Mouse (Mus musculus): ENCODE results near the gene Hist1h3h. TPM values are rescaled to one million over a fixed set of nuclear protein-coding genes. Genes with fewer than 3 reads are reported as not detected.

Hist1h3h gene
- total RNA-seq, 2 experiments from 2014 or later: 68.2 to 84.2 TPM

DNA sequence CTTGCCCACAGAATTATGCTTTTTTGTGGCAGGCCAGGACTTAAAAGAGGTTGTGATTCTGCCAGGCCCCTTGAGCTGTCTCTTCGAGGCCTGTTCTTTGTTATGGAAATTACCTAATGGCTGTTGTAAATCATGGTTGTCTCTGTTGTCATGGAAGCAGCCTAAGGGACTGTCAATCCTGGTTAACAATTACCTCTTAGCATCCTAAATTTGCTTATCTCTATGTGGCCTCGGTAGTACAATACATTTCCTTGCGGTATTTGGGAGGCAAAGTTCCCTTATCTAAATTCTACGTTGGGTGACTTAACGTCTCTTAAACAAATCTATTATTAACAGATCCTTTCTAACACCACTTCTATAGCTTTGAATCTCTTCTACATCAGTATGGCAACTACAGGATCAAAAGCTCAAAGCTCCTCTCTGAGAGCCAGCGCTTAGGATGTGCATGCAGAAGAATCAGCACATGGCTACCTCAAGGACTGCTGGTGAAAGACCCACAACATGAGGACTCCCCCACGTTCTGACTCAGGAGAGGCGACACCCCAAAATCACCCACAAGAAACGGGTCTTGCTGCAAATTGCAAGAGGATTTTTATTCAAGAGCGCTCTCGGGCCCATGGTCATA, 10.6 kb downstream of the Hist1h3h start:
- no peak for DNase-seq (ENCODE audit: low spot score in 2 of 2)

DNA sequence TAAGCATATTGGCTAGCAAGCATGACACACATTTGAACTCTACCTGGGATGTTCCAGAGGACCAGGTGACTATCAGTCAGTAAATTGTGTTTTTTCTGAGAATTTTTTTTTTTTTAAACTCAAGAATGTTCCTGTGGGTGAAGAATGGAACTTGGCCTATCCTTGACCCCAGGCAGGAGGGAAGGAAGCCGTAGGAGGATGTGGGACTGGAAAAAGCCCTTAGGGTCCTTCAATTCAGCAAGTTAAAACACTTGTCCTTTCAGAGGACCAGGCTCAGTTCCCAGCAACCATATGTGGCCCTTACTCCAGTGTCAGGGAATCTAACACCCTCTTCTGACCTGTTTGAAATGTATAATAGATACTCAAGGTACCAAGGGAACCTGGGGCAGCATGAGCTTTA, 12.1 kb downstream of the Hist1h3h start:
- no peak for DNase-seq (ENCODE audit: low spot score in 2 of 2)

DNA sequence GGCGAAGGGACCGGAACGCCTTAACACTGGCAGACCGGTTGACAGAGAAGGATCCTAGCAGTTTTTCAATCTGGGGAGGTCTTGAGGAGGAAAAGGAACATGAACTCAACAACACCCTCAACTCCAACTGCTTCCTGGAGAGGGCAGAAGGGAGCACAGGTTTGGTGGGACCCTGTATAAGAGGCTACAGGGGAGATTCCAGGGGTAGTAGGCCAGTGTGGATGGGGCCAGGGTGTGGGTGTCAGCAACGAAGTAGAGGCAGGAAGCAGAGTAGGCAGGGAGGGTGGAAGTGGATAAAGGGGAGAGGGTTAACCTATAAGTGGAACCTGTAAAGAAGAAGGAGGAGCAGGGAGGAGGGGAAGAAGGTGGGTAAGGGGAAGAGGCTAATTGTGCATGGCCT, 16.0 kb downstream of the Hist1h3h start:
- no peak for DNase-seq (ENCODE audit: low spot score in 2 of 2)

DNA sequence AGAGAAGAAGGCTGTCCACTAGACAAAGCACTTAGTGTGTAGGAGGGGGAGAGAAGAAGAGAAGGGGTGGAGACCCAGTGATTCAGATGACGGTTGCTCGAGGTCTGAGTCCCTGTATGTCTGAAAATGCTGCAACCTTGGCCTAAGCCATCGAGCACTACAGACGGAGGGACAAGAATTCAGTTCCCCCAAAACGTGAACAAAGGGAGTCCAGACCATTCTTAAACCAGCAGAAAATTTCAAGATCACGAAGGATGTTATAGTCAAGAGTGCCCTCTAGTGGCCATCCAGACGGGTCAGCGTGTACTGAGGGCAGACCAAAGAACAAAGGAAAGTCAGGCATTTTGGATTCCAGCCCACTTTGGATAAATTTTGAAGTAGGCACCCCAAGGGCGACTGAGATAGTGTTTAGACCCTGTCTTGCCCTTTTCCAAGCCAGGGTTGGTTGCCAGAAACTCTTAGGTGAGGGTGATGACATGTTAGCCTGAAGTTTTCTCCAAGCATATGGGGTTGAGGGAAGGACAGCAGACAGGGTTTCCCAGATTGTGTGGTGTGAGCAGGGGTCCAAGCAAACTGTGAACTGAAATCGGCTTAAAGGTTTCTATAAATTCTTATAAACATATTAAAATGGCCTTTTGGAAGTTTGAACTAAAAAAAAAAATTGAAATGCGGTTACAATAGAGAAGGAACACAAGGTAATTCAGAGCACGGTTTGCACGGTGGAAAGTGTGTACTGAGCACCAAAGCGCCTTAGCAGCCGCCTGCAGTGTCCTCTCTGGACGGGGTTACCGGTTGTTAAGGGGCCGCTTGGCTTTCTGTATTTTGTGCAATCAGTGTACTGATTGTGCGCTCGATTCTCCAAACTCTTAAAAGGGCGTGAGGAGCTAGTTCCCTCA, 16.8 kb downstream of the Hist1h3h start:
- peak; percentile 77 to 87 for DNase-seq (ENCODE audit: low spot score in 2 of 2)

DNA sequence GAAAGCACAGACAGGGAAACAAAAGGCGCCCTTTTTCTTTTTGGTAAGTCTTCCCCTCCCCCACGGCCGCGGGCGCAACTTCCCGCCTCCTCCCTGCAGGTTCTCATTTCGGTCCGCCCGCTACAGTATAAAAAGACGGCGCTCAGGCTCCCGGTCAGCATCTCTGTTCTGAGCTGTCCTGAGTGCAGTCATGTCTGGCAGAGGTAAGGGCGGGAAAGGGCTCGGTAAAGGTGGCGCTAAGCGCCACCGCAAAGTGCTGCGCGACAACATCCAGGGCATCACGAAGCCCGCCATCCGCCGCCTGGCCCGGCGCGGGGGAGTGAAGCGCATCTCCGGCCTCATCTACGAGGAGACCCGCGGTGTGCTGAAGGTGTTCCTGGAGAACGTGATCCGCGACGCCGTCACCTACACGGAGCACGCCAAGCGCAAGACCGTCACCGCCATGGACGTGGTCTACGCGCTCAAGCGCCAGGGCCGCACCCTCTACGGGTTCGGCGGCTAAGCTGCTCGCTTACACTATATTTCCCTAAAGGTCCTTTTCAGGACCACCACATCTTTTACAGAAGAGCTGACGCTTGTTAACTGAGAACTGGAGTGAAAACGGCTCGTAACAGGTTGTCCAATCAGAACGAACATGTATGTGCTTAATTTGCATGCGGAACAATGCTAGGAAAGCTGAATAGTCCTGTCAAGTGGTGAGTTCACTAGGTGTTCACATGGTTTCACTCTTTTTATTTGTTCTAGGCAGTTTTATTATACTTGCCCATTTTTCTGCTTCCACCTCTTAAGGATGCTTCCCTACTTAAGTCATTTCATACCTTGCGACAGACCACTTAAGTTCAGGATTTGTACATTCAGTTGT, 17.7 kb downstream of the Hist1h3h start, which contains the start of gene Hist1h4j:
Hist1h4j (plus strand) TSS at position 159 of the 862 bp plus-strand sequence.
- peak; percentile 68 to 76 for DNase-seq (ENCODE audit: low spot score in 2 of 2)

DNA sequence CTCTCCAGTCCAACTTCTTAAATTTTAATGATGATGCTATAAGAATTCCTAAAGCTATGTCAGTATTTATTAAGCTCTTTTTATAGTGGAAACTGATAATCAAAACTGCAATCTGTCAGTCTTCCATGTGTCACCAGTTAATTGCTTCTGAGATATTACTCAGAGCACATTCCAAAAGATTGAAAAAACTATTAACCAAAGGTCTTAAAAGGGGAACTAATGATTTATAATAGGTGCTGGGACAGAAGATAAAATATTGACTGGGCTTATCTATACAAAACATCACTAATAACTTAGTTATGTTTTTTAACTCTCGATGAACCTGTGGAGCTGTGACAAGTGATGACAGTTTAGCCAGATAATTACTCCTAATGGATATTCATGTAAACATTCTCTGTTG, 27.5 kb downstream of the Hist1h3h start:
- no peak for DNase-seq (ENCODE audit: low spot score in 2 of 2)

DNA sequence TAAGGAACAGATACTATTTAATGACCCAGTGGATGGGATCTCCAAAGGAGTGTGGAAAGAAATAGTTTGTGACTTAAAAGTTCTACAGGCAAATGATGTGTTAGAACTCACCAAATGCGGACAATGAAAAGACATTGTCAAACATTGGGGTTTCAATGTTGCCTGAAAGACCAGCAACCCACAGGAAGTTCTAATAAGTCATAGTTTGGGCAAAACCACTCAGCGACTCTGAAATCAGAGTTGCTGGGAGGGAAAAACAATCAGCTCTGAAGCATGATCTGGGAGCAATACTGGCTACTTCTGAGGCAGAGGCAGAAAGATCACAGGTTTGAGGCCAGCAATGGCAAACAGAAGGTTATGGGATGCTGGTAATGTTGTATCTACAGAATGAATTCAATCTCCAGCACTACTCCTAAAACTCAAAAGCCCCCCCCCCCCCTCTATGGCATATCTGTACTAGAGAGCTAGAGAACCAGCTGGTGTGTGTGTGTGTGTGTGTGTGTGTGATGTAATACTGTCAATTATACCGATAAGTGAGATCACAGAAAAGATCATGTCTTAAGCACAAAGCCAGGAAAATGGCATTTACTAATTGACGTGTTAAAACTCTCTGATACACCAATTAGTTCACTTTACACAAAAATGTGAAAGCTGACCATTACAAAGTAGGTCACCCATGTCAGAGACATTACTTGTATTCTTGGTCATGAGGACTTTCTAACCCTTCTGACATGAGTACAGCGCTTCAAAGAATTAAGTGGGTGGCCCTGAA, 32.1 kb downstream of the Hist1h3h start:
- no peak for DNase-seq (ENCODE audit: low spot score in 2 of 2)

DNA sequence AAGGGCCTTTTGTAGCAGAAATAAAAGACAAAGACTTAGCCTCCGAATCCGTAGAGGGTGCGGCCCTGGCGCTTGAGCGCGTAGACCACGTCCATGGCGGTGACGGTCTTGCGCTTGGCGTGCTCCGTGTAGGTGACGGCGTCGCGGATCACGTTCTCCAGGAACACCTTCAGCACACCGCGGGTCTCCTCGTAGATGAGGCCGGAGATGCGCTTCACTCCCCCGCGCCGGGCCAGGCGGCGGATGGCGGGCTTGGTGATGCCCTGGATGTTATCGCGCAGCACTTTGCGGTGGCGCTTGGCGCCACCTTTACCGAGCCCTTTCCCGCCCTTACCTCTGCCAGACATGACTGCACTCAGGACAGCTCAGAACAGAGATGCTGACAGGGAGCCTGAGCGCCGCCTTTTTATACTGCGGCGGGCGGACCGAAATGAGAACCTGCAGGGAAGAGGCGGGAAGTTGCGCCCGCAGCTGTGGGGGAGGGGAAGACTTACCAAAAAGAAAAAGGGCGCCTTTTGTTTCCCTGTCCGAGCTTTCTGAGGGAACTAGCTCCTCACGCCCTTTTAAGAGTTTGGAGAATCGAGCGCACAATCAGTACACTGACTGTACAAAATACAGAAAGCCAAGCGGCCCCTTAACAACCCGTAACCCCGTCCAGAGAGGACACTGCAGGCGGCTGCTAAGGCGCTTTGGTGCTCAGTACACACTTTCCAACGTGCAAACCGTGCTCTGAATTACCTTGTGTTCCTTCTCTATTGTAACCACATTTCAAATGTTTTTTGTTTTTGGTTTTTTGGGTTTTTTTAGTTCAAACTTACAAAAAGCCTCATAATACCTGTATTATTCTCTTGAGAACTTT, 32.9 kb downstream of the Hist1h3h start, which contains the start of gene Hist1h4k:
Hist1h4k (minus strand) TSS at position 347 of the 859 bp plus-strand sequence.
- DNase-seq (ENCODE audit: low spot score in 2 of 2): peak; percentile 89 to 92

DNA sequence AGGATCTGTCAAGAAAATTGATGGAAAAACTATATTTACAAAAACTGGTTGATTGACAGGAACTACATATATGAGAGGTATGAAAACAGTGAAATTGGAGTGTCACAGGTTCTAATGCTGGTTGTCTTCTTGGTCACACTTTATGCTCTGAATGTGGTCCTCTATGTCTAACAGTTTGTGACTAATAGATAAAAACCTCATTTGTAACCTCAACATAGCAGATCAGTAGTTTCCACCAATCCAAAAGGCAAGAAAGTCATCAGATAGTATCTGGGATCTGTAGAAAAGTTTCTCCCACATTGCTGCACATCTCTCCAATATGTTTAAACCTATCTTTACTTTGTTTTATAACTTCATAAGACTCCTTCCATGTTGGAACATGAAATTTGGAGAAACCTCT, 34.0 kb downstream of the Hist1h3h start:
- DNase-seq (ENCODE audit: low spot score in 2 of 2): no peak

DNA sequence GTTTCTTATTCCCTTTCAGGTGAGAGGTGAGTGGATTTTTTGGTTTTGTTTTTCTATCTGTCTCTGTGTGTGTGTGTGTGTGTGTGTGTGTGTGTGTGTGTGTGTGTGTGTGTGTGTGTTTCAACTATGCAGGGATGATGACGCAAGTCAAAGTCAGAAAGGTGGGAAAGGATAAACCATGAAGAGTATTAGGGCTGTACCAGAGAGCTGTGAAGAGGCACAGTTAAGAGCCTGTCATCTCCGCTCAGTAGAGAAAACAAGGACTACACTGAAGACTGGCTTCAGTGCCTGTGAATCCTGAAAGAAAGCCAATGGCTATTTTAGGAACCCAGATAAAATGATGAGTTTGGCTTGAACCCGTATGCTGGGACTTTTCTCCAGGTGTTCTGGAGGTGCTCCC, 34.4 kb downstream of the Hist1h3h start:
- no peak for DNase-seq (ENCODE audit: low spot score in 2 of 2)

DNA sequence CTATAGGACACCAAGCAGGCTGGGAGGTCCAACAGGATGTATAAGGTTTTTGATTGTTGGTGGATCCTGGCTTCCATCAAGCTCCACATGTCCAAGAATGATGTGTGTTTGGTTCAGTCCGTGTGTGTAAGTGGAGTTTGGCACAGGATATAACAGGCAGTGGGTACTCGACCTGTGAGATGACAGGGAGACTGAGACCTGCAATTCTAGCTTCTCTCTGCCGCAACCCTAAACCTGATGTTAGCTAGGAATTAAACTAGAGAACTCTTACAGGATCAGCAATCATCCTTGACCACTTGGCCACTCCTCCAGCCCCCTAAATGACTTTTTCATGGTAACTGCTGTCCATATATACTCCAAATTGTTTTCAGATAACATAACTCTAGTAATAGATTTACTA, 34.9 kb downstream of the Hist1h3h start:
- DNase-seq (ENCODE audit: low spot score in 2 of 2): no peak

DNA sequence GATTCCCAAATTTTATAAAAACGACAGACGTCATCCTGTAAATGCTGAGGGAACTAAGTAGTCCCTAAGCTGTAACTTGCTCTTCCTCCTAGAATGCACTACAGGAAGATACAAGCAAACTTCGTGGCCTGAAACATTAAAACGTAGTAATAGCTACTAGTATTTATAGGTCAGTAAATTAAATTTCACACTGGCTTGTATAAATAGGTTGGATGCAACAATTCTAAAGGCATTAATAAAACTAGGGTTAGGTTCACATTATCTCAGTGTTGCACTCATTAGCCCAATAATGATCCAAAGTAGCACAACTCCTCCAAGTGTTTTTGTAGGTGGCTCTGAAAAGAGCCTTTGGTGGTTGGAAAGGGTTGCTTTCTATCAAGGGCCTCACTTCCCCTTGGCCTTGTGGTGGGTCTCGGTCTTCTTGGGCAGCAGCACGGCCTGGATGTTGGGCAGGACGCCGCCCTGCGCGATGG, 35.6 kb downstream of the Hist1h3h start:
- no peak for DNase-seq (ENCODE audit: low spot score in 2 of 2)

DNA sequence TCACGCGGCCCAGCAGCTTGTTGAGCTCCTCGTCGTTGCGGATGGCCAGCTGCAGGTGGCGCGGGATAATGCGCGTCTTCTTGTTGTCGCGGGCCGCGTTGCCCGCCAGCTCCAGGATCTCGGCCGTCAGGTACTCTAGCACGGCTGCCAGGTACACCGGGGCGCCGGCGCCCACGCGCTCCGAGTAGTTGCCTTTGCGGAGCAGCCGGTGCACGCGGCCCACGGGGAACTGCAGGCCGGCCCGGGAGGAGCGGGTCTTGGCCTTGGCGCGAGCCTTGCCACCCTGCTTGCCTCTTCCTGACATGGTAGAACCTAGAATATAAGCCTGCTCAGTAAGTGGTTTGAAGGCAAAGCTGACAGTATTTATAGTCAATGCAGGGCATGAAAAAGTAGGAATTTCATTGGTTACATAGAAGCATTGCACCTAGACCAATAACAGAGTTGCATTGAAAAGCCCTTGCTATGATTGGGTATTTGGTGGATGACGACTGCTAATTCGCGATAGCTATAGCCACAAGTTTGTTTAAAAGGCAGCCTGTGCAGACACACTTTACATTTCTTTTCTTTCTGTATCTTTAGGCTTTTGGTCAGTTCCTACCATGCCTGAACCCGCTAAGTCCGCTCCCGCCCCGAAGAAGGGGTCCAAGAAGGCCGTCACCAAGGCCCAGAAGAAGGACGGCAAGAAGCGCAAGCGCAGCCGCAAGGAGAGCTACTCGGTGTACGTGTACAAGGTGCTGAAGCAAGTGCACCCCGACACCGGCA, 36.2 kb downstream of the Hist1h3h start, which contains the start of the genes Hist1h2ak and Hist1h2bn:
Hist1h2ak (minus strand) TSS at position 304 of the 762 bp plus-strand sequence.
Hist1h2bn (plus strand) TSS at position 600 of the 762 bp plus-strand sequence.
- DNase-seq (ENCODE audit: low spot score in 2 of 2): peak; percentile 51 to 90

DNA sequence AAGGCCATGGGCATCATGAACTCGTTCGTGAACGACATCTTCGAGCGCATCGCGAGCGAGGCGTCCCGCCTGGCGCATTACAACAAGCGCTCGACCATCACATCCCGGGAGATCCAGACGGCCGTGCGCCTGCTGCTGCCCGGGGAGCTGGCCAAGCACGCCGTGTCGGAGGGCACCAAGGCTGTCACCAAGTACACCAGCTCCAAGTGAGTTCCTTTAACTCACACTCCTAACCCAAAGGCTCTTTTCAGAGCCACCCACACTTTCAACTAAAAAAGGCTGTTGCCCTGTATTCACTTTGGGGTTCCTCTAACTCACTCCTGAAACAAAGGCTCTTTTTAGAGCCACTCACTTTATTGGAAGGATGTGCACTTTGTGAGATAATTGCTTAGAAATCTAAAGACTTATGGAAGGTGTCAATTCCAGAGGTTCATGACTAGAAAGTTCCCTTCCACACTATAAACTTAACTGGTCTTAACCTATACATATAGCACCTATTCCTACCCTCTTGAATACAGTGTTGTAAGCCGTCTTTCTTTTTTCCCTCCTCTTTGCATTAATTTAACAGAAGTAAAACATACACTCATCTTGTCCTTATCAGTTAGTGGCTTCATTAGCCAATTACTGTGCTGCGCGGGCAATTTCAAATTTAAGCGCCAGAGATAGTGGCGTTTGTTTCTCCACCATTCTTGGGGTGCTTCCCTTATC, 37.0 kb downstream of the Hist1h3h start:
- DNase-seq (ENCODE audit: low spot score in 2 of 2): peak in 1 of 2 experiments; percentile 22

DNA sequence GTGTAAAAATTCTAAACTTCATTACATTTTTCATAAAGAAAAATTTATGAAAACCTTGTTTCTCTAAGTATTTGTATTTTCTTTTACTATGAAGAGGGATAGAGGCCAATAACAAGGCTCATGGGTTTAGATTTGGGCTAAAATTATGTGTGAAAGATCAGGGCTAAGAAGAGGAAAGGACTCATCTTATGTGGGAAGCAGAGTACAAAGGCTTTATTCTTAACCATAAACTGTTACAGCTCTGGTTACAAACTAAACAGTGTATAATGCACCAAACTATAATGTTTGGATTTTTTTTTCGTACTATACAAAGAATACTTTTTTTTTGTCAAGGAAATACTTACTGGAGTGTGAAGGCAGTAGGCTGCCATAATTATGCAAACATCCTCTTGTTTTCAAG, 38.2 kb downstream of the Hist1h3h start:
- no peak for DNase-seq (ENCODE audit: low spot score in 2 of 2)
